Mouse (Mus musculus): ENCODE measurements at regions not wholly inside any gene's neighbourhood (a gene's known extent, or its start where the extent isn't known, plus 50 kb on each side); places are given as distances from the start of the nearest gene placed in this dataset.

- DNase-seq (ENCODE audit: low spot score), result no peak
Observed at GRCm38 (mm10) chr10:56892666-56893209, 515.6 kb downstream of the Gja1 start.

- DNase-seq (ENCODE audit: low spot score), result no peak
Observed at GRCm38 (mm10) chr10:56893210-56893705, 516.1 kb downstream of the Gja1 start.

- no peak for DNase-seq (ENCODE audit: low spot score)
Observed at GRCm38 (mm10) chr10:56899640-56900274, 522.6 kb downstream of the Gja1 start.

GRCm38 (mm10) chr10:56900914-56901313, 523.8 kb downstream of the Gja1 start:
- no peak for DNase-seq (ENCODE audit: low spot score)

GRCm38 (mm10) chr10:56912711-56913110, 535.6 kb downstream of the Gja1 start:
- DNase-seq (ENCODE audit: low spot score), result no peak

GRCm38 (mm10) chr10:56914103-56914502, 537.0 kb downstream of the Gja1 start:
- DNase-seq (ENCODE audit: low spot score), result no peak

- no peak for DNase-seq (ENCODE audit: low spot score)
Observed at GRCm38 (mm10) chr10:56918412-56918811, 541.3 kb downstream of the Gja1 start.

- DNase-seq (ENCODE audit: low spot score), result peak; percentile 55
Observed at GRCm38 (mm10) chr10:56920711-56921672, 543.9 kb downstream of the Gja1 start.

- no peak for DNase-seq (ENCODE audit: low spot score)
Observed at GRCm38 (mm10) chr10:56935174-56935573, 551.0 kb upstream of the Hsf2 start.

GRCm38 (mm10) chr10:56941972-56942371, 544.2 kb upstream of the Hsf2 start:
- DNase-seq (ENCODE audit: low spot score), result no peak

GRCm38 (mm10) chr10:56944434-56945145, 541.6 kb upstream of the Hsf2 start:
- DNase-seq (ENCODE audit: low spot score), result no peak

GRCm38 (mm10) chr10:56956728-56957127, 529.5 kb upstream of the Hsf2 start:
- DNase-seq (ENCODE audit: low spot score), result no peak

GRCm38 (mm10) chr10:56962096-56962807, 523.9 kb upstream of the Hsf2 start:
- DNase-seq (ENCODE audit: low spot score), result no peak

GRCm38 (mm10) chr10:56963215-56963614, 523.0 kb upstream of the Hsf2 start:
- no peak for DNase-seq (ENCODE audit: low spot score)

- DNase-seq (ENCODE audit: low spot score), result no peak
Observed at GRCm38 (mm10) chr10:56968913-56969312, 517.3 kb upstream of the Hsf2 start.

GRCm38 (mm10) chr10:56974812-56975211, 511.4 kb upstream of the Hsf2 start:
- DNase-seq (ENCODE audit: low spot score), result no peak

- no peak for DNase-seq (ENCODE audit: low spot score)
Observed at GRCm38 (mm10) chr10:56979601-56980000, 506.6 kb upstream of the Hsf2 start.

- DNase-seq (ENCODE audit: low spot score), result peak; percentile 81
Observed at GRCm38 (mm10) chr10:56980821-56981220, 505.4 kb upstream of the Hsf2 start.

GRCm38 (mm10) chr10:56982526-56983190, 503.5 kb upstream of the Hsf2 start:
- no peak for DNase-seq (ENCODE audit: low spot score)

- no peak for DNase-seq (ENCODE audit: low spot score)
Observed at GRCm38 (mm10) chr10:56994969-56995368, 491.2 kb upstream of the Hsf2 start.

Data from heart, adult 8-10 months (tissue).